Mouse (Mus musculus) MEL (cell line): ENCODE data around the gene Josd2. TPM values are rescaled to one million over a fixed set of nuclear protein-coding genes. Genes with fewer than 3 reads are reported as not detected.

Source experiments
- DNase-seq: peaks from one replicate; pipeline ENCODE4 v3.0.0; 2011; ENCODE audit warnings: low read depth, low spot score
- H3K27ac ChIP-seq: 2 replicates; pipeline ENCODE4 v1.5.1; 2012; ENCODE audit warnings: low read depth, mild to moderate bottlenecking, control low read depth, low read length, moderate library complexity; ENCODE audit not compliant: control insufficient read depth
- H3K27me3 ChIP-seq, 2 experiments: fragments of 150-350 bp in 1 of 2; sonication (generic) in 1 of 2; 2 replicates each; pipeline ENCODE4 v1.6.1; 2012; ENCODE audit warnings: low read length in 2 of 2, mild to moderate bottlenecking in 2 of 2, improper control_type of control experiment in 1 of 2, moderate library complexity in 1 of 2; ENCODE audit not compliant: insufficient read depth in 2 of 2, control insufficient read depth in 1 of 2
- H3K36me3 ChIP-seq, 2 experiments: 2 replicates each; pipeline ENCODE4 v1.6.1; 2012 to 2014; ENCODE audit warnings: low read length in 2 of 2, improper control_type of control experiment in 1 of 2, inconsistent platforms in 1 of 2, mild to moderate bottlenecking in 1 of 2; ENCODE audit not compliant: insufficient read depth in 2 of 2, control insufficient read depth in 1 of 2
- H3K4me1 ChIP-seq, 2 experiments: fragments of 150-350 bp in 1 of 2; sonication (generic) in 1 of 2; 2 replicates each; pipeline ENCODE4 v1.6.1; 2012; ENCODE audit warnings: low read length in 2 of 2, improper control_type of control experiment in 1 of 2, mild to moderate bottlenecking in 1 of 2; ENCODE audit not compliant: insufficient read depth in 2 of 2, control insufficient read depth in 1 of 2
- H3K4me3 ChIP-seq, 2 experiments: fragments of 150-350 bp in 1 of 2; sonication (generic) in 1 of 2; 2 replicates each; pipeline ENCODE4 v1.5.1; 2012; ENCODE audit warnings: low read depth in 2 of 2, low read length in 2 of 2, mild to moderate bottlenecking in 2 of 2, moderate library complexity in 2 of 2, control low read depth in 1 of 2, improper control_type of control experiment in 1 of 2; ENCODE audit not compliant: control insufficient read depth in 1 of 2, insufficient read depth in 1 of 2
- H3K79me2 ChIP-seq: 2 replicates; pipeline ENCODE4 v1.6.1; 2012; ENCODE audit warnings: mild to moderate bottlenecking, low read length, moderate library complexity; ENCODE audit not compliant: control insufficient read depth, poor library complexity, insufficient read depth
- H3K9ac ChIP-seq: 2 replicates; pipeline ENCODE4 v1.6.1; 2012; ENCODE audit warnings: low read depth, mild to moderate bottlenecking, control low read depth, low read length, moderate library complexity; ENCODE audit not compliant: control insufficient read depth, poor library complexity, severe bottlenecking
- H3K9me3 ChIP-seq: fragments of 150-350 bp; sonication (generic); replicated peaks from 2 replicates; pipeline ENCODE4 v1.6.1; 2012; ENCODE audit warnings: mild to moderate bottlenecking, low read length, improper control_type of control experiment, moderate library complexity; ENCODE audit not compliant: insufficient read depth
- BHLHE40 ChIP-seq: IDR thresholded peaks from 2 replicates; pipeline ENCODE4 v1.6.1; 2012; ENCODE audit warnings: low read depth, mild to moderate bottlenecking, inconsistent platforms, low read length, improper control_type of control experiment, borderline replicate concordance
- CHD1 ChIP-seq: IDR thresholded peaks from 2 replicates; pipeline ENCODE4 v1.6.1; 2012; ENCODE audit warnings: low read depth, mild to moderate bottlenecking, inconsistent platforms, low read length, improper control_type of control experiment
- CHD2 ChIP-seq: IDR thresholded peaks from 2 replicates; pipeline ENCODE4 v1.6.1; 2011; ENCODE audit warnings: low read length, improper control_type of control experiment
- E2F4 ChIP-seq: IDR thresholded peaks from 2 replicates; pipeline ENCODE4 v1.6.1; 2011; ENCODE audit warnings: low read depth, low read length, improper control_type of control experiment, borderline replicate concordance
- ELF1 ChIP-seq: IDR thresholded peaks from 2 replicates; pipeline ENCODE4 v1.6.1; 2014; ENCODE audit warnings: low read depth, mild to moderate bottlenecking, inconsistent platforms, low read length, improper control_type of control experiment, moderate library complexity
- ETS1 ChIP-seq: IDR thresholded peaks from 2 replicates; pipeline ENCODE4 v1.6.1; 2012; ENCODE audit warnings: low read depth, mild to moderate bottlenecking, inconsistent platforms, low read length, improper control_type of control experiment, moderate library complexity
- GABPA ChIP-seq: IDR thresholded peaks from 2 replicates; pipeline ENCODE4 v1.6.1; 2012; ENCODE audit warnings: low read depth, mild to moderate bottlenecking, inconsistent platforms, low read length, improper control_type of control experiment, moderate library complexity
- JUND ChIP-seq: IDR thresholded peaks from 2 replicates; pipeline ENCODE4 v1.6.1; 2011; ENCODE audit warnings: low read depth, mild to moderate bottlenecking, improper control_type of control experiment, low read length
- MAFK ChIP-seq: IDR thresholded peaks from 2 replicates; pipeline ENCODE4 v1.6.1; 2011; ENCODE audit warnings: low read depth, mild to moderate bottlenecking, low read length, improper control_type of control experiment, borderline replicate concordance
- MAX ChIP-seq: IDR thresholded peaks from 2 replicates; pipeline ENCODE4 v1.6.1; 2011; ENCODE audit warnings: low read length, improper control_type of control experiment
- MAZ ChIP-seq: IDR thresholded peaks from 2 replicates; pipeline ENCODE4 v1.6.1; 2012; ENCODE audit warnings: low read depth, mild to moderate bottlenecking, inconsistent platforms, low read length, improper control_type of control experiment
- MEF2A ChIP-seq: IDR thresholded peaks from 2 replicates; pipeline ENCODE4 v1.6.1; 2014; ENCODE audit warnings: low read depth, mild to moderate bottlenecking, inconsistent platforms, low read length, improper control_type of control experiment; ENCODE audit not compliant: poor library complexity, insufficient replicate concordance, severe bottlenecking; ENCODE audit errors: extremely low read depth
- MXI1 ChIP-seq: IDR thresholded peaks from 2 replicates; pipeline ENCODE4 v1.6.1; 2011; ENCODE audit warnings: mild to moderate bottlenecking, low read depth, low read length, improper control_type of control experiment
- MYB ChIP-seq: IDR thresholded peaks from 2 replicates; pipeline ENCODE4 v1.6.1; 2011; ENCODE audit warnings: mild to moderate bottlenecking, low read depth, low read length, improper control_type of control experiment
- NELFE ChIP-seq: IDR thresholded peaks from 2 replicates; pipeline ENCODE4 v1.6.1; 2011; ENCODE audit warnings: low read depth, low read length, improper control_type of control experiment
- NRF1 ChIP-seq: IDR thresholded peaks from 2 replicates; pipeline ENCODE4 v1.6.1; 2014; ENCODE audit warnings: low read depth, mild to moderate bottlenecking, inconsistent platforms, low read length, improper control_type of control experiment, moderate library complexity; ENCODE audit not compliant: poor library complexity, insufficient read depth, severe bottlenecking
- POLR2A ChIP-seq, 2 experiments: IDR thresholded peaks; 2 replicates each; pipeline ENCODE4 v1.6.1; 2011 to 2012; ENCODE audit warnings: low read length in 2 of 2, mild to moderate bottlenecking in 2 of 2, control low read depth in 1 of 2, improper control_type of control experiment in 1 of 2, low read depth in 1 of 2, moderate library complexity in 1 of 2; ENCODE audit not compliant: control insufficient read depth in 1 of 2, insufficient read depth in 1 of 2, poor library complexity in 1 of 2
- POLR2AphosphoS2 ChIP-seq: IDR thresholded peaks from 2 replicates; pipeline ENCODE4 v1.6.1; 2011; ENCODE audit warnings: low read length, improper control_type of control experiment
- RAD21 ChIP-seq: IDR thresholded peaks from 2 replicates; pipeline ENCODE4 v1.6.1; 2011; ENCODE audit warnings: mild to moderate bottlenecking, low read depth, low read length, improper control_type of control experiment
- USF1 ChIP-seq: IDR thresholded peaks from 2 replicates; pipeline ENCODE4 v1.6.1; 2014; ENCODE audit warnings: low read depth, mild to moderate bottlenecking, inconsistent platforms, low read length, improper control_type of control experiment, moderate library complexity
- USF2 ChIP-seq, 2 experiments: IDR thresholded peaks; 2 replicates each; pipeline ENCODE4 v1.6.1; 2011 to 2012; ENCODE audit warnings: improper control_type of control experiment in 2 of 2, low read length in 2 of 2, borderline replicate concordance in 1 of 2, inconsistent platforms in 1 of 2, low read depth in 1 of 2, mild to moderate bottlenecking in 1 of 2; ENCODE audit not compliant: insufficient read depth in 1 of 2
- ZC3H11A ChIP-seq: IDR thresholded peaks from 2 replicates; pipeline ENCODE4 v1.6.1; 2012; ENCODE audit warnings: low read depth, mild to moderate bottlenecking, inconsistent platforms, low read length, improper control_type of control experiment
- ZKSCAN1 ChIP-seq: IDR thresholded peaks from 2 replicates; pipeline ENCODE4 v1.6.1; 2012; ENCODE audit warnings: low read depth, mild to moderate bottlenecking, inconsistent platforms, low read length, improper control_type of control experiment, moderate library complexity
- ZMIZ1 ChIP-seq: IDR thresholded peaks from 2 replicates; pipeline ENCODE4 v1.6.1; 2012; ENCODE audit warnings: low read depth, mild to moderate bottlenecking, inconsistent platforms, low read length, improper control_type of control experiment, moderate library complexity
- ZNF384 ChIP-seq: IDR thresholded peaks from 2 replicates; pipeline ENCODE4 v1.6.1; 2012; ENCODE audit warnings: low read depth, mild to moderate bottlenecking, inconsistent platforms, low read length, improper control_type of control experiment
- polyA plus RNA-seq, 2 experiments: library from polyadenylated mRNA; stranded (reverse) in 1 of 2; unstranded in 1 of 2; fragments of >175 nt in 1 of 2; fragments of >200 nt in 1 of 2; gene quantifications; 2 replicates each; pipeline versions ENCODE4 v1.2.1 to v1.2.4; 2012; ENCODE audit warnings: low replicate concordance in 2 of 2, low read depth in 1 of 2; ENCODE audit not compliant: insufficient read length in 2 of 2, insufficient read depth in 1 of 2, missing spikeins in 1 of 2
- total RNA-seq: library from RNA; depleted of rRNA; stranded (reverse); fragments of 300-350 nt; gene quantifications from 2 replicates; pipeline ENCODE4 v1.2.3, GENCODE M21; 2012

The Josd2 gene
- total and polyA plus RNA-seq, 3 experiments, result 95.5 to 141 TPM; not detected in 1

- DNase-seq, result no peak
- no peak overlapping the region for H3K27ac ChIP-seq
- no peaks in the 10 kb centered on the region for H3K79me2 ChIP-seq
- H3K4me3 ChIP-seq, result no peak overlapping the region
- no peaks in the 10 kb centered on the region for H3K9me3 ChIP-seq
- H3K36me3 ChIP-seq, result no peaks in the 10 kb centered on the region
- 0 out of 4 replicates have a peak, but pooled peaks cover 0 to 3% of the 10 kb centered on the region in 2 experiments for H3K4me1 ChIP-seq
- TF ChIP-seq E2F4 (no peak), MEF2A (no peak), POLR2AphosphoS2 (no peak), ZNF384 (no peak), USF1 (no peak), MAX (no peak), ZKSCAN1 (no peak), MXI1 (no peak), CHD1 (no peak), ZMIZ1 (no peak), CHD2 (no peak), ZC3H11A (no peak), MAZ (no peak), RAD21 (no peak), ELF1 (no peak), ETS1 (no peak), NRF1 (no peak), MAFK (no peak), JUND (no peak), GABPA (no peak)
- H3K27me3 ChIP-seq, result no peaks in the 10 kb centered on the region
- H3K9ac ChIP-seq, result no peak overlapping the region
Observed at GRCm38 (mm10) chr7:44462218-44463055, 5.3 kb upstream of the Josd2 start.

- Histone ChIP-seq H3K4me1 (0 out of 4 replicates have a peak, but pooled peaks cover 0 to 3% of the 10 kb centered on the region in 2 experiments), H3K27me3 (no peaks in the 10 kb centered on the region)
Observed at GRCm38 (mm10) chr7:44463056-44463425, 4.7 kb upstream of the Josd2 start.

More at GRCm38 (mm10) chr7:44463056-44463425, 4.7 kb upstream of the Josd2 start:
- no peaks in the 10 kb centered on the region; the same call in 1 of the 2 replicates for H3K79me2 ChIP-seq
- H3K4me3 ChIP-seq, result no peak overlapping the region
- no peak for DNase-seq
- H3K27ac ChIP-seq, result no peak overlapping the region
- no peaks in the 10 kb centered on the region for H3K36me3 ChIP-seq
- H3K9me3 ChIP-seq, result no peaks in the 10 kb centered on the region
- no peak overlapping the region for H3K9ac ChIP-seq
- TF ChIP-seq BHLHE40 (no peak), MYB (no peak), NELFE (no peak), USF1 (no peak), MEF2A (no peak), POLR2A (IDR thresholded peaks at IDR 0.05; ENCODE audit: control insufficient read depth in 1 of 2, insufficient read depth in 1 of 2, low read depth in 1 of 2, low read length in 2 of 2, poor library complexity in 1 of 2) (no peak), USF2 (IDR thresholded peaks at IDR 0.05; ENCODE audit: borderline replicate concordance in 1 of 2, insufficient read depth in 1 of 2, low read depth in 1 of 2, low read length in 2 of 2) (no peak), ZNF384 (no peak), NRF1 (no peak), ELF1 (no peak)
